Mouse (Mus musculus): ENCODE data around the gene Zdhhc8.
A peak's percentile ranks its signal among the peaks of the same experiment; 100 is the strongest.

Zdhhc8 gene

GRCm38 (mm10) chr16:18234671-18235388 is at the start of gene Zdhhc8:
Gene Zdhhc8 (minus strand): TSS chr16:18235136.
- DNase-seq (ENCODE audit: low read depth, low spot score): peak; percentile 92

GRCm38 (mm10) chr16:18275166-18275565 is 40.2 kb upstream of the Zdhhc8 start:
- no peak for DNase-seq (ENCODE audit: low read depth, low spot score)

- DNase-seq (ENCODE audit: low read depth, low spot score): peak; percentile 20
Observed at GRCm38 (mm10) chr16:18268182-18268581, 33.2 kb upstream of the Zdhhc8 start.

- DNase-seq (ENCODE audit: low read depth, low spot score): no peak
Observed at GRCm38 (mm10) chr16:18265024-18265423, 30.1 kb upstream of the Zdhhc8 start.

GRCm38 (mm10) chr16:18258221-18258620 is 23.3 kb upstream of the Zdhhc8 start, which contains the start of gene Gm49776:
Gene Gm49776 (minus strand): TSS chr16:18258321.
- DNase-seq (ENCODE audit: low read depth, low spot score): no peak

- no peak for DNase-seq (ENCODE audit: low read depth, low spot score)
Observed at GRCm38 (mm10) chr16:18253866-18254265, 18.9 kb upstream of the Zdhhc8 start.

- no peak for DNase-seq (ENCODE audit: low read depth, low spot score)
Observed at GRCm38 (mm10) chr16:18252736-18253135, 17.8 kb upstream of the Zdhhc8 start.

GRCm38 (mm10) chr16:18250828-18251790 is 16.2 kb upstream of the Zdhhc8 start:
- DNase-seq (ENCODE audit: low read depth, low spot score): no peak

GRCm38 (mm10) chr16:18250231-18250630 is 15.3 kb upstream of the Zdhhc8 start:
- DNase-seq (ENCODE audit: low read depth, low spot score): no peak

GRCm38 (mm10) chr16:18249364-18249967 is 14.5 kb upstream of the Zdhhc8 start:
- peak; percentile 60 for DNase-seq (ENCODE audit: low read depth, low spot score)

GRCm38 (mm10) chr16:18248433-18249363 is 13.8 kb upstream of the Zdhhc8 start, which contains the start of the genes Trmt2a and Ranbp1:
Gene Trmt2a (plus strand): TSS chr16:18248679.
Gene Ranbp1 (minus strand): TSS chr16:18248732.
- peak; percentile 99 for DNase-seq (ENCODE audit: low read depth, low spot score)

GRCm38 (mm10) chr16:18247521-18248399 is 12.8 kb upstream of the Zdhhc8 start:
- DNase-seq (ENCODE audit: low read depth, low spot score): no peak

GRCm38 (mm10) chr16:18241581-18241980 is 6.6 kb upstream of the Zdhhc8 start:
- no peak for DNase-seq (ENCODE audit: low read depth, low spot score)

GRCm38 (mm10) chr16:18236676-18237501 is 2.0 kb upstream of the Zdhhc8 start:
- DNase-seq (ENCODE audit: low read depth, low spot score): peak; percentile 32

GRCm38 (mm10) chr16:18235389-18236065 is 591 bp upstream of the Zdhhc8 start:
- peak; percentile 89 for DNase-seq (ENCODE audit: low read depth, low spot score)

GRCm38 (mm10) chr16:18233919-18234670 is 841 bp downstream of the Zdhhc8 start:
- peak; percentile 58 for DNase-seq (ENCODE audit: low read depth, low spot score)

GRCm38 (mm10) chr16:18233451-18233850 is 1.5 kb downstream of the Zdhhc8 start:
- DNase-seq (ENCODE audit: low read depth, low spot score): no peak

GRCm38 (mm10) chr16:18231451-18231850 is 3.5 kb downstream of the Zdhhc8 start:
- no peak for DNase-seq (ENCODE audit: low read depth, low spot score)

All from brain, adult 2 months (tissue).